Mouse (Mus musculus) cerebellum, postnatal 4 days (tissue): Measurements from ENCODE around the gene Cry1.
A peak's percentile ranks its signal among the peaks of the same experiment; 100 is the strongest.

ENCODE experiments used
- DNase-seq, 2 experiments: peaks; one replicate each; pipeline ENCODE4 v3.0.0; 2022; ENCODE audit warnings: low spot score in 2 of 2, mixed read lengths in 1 of 2

Cry1 gene

DNA sequence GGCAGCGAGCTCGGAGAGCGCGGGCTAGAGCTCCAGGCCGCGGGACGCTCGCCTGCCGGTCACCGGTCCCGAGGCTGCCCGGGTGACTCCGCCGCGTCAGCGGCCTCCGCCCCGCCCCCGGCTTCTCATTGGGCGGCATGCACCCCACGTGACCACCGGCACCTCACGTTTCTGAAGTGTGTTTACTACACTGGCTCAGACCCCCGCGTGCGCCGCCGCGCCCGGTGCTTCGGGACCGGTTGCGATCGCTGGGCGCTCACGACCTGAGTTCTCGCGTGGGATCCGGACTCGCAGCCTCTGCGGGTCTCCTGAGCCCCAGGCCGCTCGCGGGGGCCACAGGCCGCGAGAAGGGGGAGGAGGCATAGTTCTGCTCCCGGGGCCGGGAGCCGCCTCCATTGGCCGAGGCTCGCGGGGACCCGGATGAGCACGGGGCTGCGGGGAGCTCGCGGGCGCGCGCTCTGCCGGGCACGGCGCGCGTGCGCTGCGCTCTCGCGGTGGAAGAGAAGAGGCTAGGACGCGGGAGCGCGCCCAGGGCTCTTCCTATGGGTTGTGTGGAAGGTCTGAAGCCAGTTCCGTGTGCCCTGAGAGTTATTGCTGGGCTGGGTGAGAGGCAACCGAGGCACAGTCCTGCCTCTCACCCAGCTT, at the start of gene Cry1:
Gene Cry1 (minus strand): TSS at position 101 of the 645 bp plus-strand sequence.
- peak; percentile 94 to 98 for DNase-seq

DNA sequence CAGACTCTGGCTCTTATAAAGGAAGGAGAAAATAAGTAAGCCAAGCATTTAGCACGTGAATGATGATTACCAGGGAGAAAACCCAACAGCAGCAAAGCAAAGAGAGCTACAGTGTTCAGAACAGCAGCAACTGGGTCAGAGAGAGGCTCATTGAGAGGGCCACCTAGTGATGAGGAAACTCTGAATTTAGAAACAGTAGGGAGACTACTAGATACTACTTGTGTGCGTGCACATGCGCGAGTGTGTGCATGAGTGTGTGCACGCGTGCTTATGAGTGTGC, 36.8 kb upstream of the Cry1 start:
- DNase-seq: no peak

DNA sequence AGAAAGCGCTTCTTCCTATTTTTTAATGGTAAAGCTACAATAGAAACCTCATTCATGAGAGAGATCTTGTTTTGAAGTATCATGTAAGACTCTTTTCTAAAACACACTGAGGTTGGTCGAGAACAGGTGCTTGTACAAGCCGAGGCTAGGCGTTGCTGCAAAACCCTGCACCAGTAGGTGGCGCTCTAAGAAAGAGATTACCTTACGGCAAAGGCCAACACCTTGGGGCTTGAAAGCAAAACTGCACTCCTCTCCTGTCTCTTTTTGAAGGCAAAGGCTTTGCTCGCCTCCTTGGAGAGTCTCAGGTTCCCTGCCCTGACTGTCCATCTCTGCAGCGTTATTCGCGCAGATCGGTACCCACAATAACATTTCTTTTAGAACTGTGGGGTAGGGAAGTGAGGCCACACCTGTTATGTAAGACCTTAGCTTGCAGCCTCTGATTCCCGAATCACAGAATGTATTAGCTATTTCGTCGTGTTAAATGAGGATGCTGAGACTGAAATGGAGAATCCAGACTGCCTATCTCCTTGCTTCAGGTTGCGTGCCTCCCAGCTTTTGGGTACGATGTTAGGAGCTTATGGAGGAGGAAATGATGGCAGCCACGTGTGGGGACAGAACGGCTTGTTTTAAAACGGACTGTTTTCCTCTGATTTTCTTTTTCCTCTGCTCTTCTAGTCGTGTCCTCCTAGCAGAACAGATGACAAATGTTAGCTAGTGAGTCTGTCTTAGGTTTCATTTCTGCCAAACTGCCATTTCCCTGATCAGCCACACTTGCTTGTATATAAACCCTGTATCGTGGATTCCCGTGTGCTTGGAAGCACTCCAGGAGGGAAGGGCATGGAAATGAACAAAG, 36.3 kb upstream of the Cry1 start:
- DNase-seq: peak; percentile 92 to 95

DNA sequence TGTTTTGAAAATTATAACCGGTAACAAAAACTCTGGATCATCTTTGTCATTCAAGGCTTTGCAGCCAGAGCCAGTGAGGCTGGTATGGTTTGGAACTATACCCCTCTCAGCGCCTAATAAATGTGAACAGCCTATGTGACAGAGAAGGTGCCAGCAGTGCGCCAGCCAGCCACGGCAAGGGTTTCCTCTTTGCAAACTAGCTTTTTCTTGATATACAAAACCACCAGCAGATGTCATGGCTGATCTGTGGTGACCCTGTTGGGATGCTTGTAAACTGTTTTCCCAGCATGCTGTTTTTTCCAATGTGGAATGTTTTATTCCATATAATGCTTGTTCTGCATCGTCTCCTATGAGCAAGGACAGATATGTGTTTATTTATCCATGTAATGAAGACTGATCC, 30.0 kb upstream of the Cry1 start:
- peak in 1 of 2 experiments; percentile 36 for DNase-seq

DNA sequence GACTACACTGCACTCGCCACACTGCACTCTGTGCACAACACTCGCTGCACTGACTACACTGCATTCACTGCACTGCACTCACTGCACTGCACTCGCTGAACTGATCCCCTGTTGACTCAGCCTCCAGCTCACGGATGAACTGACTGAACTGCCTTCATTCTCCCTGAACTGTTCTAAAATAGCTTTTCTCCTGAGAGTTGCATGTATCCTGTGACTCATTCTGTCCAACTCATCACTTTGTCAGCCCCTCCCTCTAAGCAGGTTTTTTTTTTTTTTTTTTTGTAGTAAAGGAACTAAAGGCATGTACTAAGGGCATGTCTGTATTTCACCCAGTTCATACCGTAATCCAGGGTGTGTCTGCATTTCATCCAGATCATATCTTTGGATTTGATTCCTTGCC, 26.8 kb upstream of the Cry1 start:
- no peak for DNase-seq

DNA sequence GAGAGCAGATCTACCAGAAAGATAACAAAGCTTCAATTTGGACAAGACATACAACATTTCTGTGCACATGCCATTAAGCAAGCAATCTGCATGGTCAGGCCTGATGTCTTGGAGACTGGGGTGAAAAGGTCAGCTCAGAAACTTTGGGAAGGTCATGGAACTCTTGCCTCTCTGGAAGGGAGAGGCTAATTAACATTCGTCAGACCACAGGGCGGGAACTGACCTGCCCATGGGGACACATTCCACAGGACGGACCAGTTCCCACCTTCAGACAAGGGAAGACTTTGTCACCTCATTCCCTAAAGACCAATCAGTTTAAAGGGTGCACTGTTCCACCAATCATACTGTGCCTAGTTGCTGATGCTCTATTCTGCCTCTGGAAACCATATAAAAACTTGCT, 25.3 kb upstream of the Cry1 start:
- DNase-seq: no peak

DNA sequence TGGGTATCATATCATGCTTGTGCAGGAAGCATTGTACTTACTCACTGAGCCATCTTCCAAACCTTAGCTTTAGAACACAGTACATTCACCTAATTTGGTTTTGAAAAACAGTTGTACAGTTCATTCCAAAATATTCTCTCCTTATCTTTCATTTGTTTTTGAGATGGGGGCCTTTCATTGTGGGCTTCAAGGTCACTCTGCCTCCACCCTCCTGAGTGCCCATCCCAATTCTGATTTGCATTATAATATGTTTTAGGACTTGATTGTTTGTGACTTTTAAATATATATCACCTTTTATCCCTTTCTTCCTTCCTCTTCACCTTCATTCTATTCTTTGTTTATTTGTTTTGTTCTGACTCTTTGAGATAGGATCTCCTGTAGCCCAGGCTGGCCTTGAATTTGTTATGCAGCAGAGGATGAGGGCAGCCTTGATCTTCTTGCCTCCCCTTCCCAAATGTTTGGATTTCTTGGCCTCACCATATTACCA, 24.3 kb upstream of the Cry1 start:
- DNase-seq: no peak

DNA sequence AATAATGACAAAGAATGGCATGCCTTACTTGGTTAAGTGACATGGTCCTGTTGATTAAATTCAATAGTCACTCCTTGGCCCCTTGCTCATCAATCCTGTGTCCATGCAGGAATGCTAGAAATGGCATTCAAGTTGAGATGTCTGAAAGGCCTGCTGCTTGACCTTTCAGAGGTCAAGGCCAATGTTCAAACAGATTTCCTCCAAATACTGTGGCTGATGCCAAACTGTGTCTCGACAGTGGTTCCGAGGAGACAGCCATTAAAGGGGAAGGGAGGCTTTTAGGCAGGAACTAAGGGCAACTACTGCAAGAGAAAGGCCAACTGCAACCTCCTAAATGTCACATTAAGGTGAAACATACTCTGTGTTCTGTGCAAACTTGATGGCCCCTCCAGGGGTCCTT, 20.5 kb upstream of the Cry1 start:
- DNase-seq: no peak

DNA sequence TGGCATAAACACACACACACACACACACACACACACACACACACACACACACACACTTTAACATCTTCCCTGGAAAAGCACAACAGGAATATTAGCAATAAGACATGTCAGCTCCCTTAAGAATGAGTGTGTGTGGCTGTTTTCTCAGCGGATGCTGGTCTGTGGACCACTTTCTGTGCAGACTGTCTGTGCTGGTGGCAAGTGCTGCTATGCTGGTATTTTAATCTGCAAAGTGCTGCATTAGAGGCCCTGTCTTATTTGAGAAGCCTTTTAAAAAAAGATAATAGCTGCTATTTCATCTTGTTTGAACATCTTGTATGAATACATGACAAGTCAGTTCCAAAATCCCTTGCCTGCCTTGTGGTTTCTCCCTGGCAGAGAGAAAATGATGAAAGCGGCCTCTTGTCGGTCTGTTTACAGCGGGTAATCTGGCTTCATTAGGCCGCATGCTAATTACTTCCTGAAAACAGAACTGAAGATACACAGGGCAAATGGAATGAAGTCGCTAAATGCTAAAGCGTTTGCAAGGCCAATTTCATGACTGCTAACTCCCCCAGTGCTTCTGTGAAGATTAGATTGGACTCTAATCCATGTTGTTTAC, 19.5 kb upstream of the Cry1 start:
- DNase-seq: no peak

DNA sequence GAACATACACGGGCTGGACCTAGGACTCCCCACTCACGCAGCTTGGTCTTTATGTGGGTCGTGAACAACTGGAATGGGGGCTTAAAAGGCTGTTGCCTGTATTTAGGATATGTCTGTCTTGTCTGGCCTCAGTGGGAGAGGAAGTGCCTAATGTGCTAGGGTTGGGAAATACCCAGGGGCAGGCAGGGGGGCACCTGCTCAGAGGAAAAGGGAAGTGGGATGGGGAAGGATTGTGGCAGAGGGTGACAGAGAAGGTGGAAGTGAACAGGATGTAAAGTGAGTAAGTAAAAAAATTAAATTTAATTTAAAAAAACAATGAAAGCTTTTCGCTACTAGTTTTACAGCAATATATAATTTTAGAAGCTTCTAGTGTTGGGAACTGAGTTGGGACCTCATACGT, 9.7 kb upstream of the Cry1 start:
- DNase-seq: no peak

DNA sequence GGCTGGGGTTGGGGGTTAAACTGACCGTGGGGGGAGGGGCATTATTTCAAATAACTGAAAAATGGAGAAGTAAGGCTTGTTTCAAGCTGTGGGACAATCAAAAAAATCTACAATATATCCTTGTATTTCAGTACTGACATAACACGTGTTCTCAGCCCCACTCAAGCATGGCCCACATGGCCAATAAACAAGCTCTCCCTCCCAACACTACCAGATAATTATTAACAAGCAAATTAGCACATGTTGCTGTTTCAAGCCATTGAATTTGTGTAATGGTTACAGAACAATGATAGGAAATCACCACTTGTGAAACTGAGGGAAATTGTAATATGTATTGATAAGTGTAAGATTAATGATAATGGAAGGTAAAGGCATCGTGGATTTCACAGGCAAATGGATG, 8.5 kb upstream of the Cry1 start:
- DNase-seq: no peak

DNA sequence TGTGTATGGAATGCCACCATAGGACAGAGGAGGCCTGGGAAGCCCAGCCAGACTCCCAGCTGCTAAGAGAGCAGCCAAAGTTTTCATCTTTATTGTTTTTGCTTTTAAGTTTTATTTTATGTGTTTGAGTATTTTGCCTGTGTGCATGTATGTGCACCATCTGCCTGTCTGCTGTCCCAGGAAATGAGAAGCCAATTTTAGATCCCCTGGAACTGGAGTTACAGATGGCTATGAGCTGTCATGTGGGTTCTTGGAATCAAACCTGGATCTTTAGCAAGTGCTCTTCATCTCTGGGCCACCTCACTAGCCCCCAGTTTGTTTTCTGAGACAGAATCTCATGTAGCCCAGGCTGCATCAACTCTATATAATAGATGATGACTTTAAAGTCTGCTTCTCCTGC, 5.8 kb upstream of the Cry1 start:
- DNase-seq: no peak

DNA sequence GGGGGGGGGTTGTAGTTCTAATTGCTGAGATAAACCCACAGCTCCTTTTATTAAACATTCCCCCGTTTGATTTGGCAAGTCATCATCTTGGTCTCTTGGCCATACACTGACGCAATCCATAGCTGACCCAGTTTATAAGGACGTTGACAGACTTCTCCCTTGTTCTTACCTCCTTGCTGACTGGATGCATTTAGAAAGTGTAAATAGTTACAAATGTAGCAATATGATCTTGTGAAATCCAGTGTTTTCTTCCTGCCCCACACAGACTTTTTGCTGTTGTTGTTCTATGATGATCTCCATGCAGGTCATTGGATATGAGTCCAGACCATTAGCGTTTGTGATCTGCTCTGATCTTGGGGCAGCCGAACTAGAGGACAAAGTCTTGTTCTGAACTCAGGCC, 5.1 kb upstream of the Cry1 start:
- no peak for DNase-seq

DNA sequence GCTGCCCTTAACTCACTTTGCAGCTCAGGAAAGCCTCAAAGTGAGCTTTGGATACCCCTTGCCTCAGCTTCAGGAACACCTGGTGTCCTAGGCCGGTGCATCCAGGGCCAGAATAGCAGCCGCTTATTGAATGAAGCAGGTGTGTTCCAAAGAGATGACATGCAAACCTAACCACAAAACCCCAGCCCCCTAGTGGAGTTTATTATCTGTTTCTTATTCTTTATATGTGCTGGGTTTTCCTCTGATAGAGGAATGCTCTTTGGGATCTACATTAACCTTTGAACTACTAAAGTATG, 1.6 kb upstream of the Cry1 start:
- DNase-seq: no peak

DNA sequence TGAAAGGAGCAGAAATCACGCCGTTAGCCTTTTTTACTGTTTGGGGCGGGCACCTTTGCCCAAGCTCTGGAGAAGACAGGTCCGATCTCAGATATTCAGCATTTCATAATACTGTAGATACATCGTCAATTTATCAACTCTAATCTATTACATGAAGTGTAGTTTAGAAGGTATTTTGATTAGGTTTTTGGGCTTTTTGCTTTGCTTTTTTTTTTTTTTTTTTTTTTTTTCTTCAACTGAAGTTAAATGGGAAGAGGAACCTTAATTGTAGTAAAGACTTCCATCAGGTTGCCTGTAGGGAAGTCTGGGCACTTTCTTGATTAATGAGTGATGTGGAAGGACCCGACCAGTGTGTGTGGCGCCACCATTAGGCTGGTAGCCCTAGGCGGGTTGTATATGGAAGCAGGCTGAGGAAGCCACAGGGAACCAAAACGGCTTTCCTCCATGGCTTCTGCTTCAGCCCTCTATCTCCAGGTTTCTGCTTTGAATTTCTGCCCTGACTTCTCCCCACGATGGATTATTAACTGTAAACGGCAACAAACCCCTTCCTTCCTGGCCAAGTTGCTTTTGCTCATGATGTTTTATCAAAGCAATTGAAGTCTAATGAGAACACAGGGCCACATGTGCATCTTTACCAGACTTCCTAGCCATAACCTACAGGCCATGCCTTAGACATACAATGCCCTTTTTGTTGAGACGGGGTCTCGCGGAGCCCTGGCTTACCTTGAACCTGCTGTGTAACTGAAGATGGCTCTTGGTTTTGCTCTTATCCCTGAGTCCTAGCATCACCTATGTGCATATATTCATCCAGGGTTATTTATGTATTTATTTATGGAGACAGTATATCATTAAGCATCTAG, 1.0 kb upstream of the Cry1 start:
- peak in 1 of 2 experiments; percentile 12 for DNase-seq

DNA sequence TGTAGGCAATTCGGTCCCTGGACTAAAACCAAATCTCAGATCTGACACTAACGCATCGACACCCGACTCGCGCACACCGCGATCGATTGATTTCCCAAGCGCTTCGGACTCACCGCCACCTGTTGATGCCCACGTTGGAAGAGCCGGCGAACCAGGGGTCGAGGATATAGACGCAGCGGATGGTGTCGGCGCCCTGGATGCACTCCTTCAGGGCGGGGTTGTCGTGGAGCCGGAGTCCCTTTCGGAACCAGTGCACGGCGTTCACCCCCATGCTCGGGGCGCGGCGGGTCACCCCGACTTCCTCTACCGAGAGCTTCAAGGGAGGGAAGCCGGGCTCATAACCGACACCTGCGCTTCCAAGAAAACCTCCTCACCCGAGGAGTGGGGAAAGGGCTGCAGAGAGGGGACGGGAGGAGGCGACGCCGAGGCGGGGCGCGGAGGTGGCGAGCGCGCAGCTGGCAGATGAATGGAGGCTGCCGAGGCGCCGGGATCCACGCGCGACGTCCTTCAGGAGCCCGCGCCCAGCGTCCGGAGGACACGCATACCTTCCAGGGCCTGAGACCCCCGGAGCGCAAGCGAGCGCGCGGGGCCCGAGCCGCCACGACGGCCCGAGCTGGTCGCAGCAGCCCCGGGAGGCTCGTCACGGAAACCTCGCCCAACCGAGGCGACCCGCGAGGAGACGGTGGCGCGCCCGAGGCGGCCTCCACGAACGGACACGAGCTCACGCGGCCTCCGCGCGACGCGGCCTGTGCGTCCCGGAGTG, 482 bp downstream of the Cry1 start:
- peak; percentile 24 to 40 for DNase-seq

DNA sequence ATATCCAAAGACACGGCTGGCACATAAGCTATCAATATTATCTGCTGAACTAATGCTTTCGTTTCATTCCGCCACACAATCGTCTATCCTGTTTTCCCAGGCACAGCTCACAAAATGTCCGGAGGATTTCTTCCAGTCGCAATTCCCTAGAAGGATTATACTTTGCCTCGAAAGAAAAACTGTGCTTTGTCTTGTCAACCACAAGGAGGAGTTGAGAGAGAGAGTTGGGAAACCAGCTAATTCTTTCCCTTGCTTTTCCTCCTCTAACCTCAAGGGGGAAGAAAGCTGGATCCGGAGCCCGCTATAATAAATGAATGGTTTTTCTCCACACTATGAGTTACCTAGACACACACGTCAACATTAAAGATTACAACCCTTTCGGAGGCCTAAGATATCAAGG, 1.2 kb downstream of the Cry1 start:
- peak in 1 of 2 experiments; percentile 18 for DNase-seq

DNA sequence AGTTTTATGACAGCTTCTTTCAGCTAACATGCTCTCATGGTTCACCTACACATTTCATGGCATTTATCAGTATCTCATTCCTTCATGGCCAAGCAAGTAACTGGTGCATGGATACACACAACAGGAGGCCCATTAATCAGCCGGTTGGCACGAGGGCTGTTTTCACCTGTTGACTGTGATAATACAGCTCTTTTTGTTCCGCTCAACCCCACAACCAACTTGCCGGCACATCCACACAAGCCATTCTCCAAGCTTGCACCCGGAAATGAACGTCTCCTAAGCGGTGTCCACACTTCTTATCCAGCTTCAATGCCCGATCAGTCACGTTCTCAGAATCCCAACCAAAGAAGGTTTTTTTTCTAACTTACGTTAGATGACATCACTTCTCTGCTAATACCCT, 2.1 kb downstream of the Cry1 start:
- no peak for DNase-seq

DNA sequence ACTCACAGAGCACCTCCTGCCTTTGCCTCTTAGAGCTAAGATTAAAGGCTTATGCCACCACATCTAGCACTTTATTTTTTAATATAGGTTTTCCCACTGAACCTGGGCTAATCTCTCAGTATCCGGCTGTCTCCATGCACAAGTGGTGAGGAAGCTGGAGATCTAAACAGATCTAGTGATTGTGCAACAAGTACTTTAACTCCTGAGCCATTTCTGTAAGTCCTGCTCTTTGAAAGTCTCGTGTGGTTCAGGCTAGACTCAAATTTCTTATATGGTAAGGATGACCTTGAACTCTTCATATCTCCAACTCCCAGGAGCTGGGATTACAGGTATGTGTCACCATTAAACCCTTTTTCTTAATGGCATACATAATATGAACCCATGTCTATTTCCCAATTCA, 8.2 kb downstream of the Cry1 start:
- DNase-seq: no peak

DNA sequence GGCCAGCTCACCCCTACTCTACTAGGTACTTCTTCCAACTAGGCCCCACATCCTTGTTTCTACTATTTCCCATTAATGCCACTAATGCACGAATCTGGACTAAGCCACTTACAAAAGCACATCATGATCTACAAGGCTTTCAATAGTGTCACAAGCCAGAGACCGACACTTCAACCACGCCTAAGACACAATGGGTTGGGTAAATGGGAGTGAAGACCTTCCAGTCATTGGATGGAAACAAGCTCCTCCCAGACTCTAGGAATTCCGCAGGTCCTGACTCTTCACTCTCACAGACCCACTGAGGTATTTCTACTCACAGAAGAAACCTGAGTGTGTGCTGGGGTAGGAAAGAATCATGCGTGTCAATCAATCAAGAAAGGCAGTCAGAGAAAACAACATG, 19.6 kb downstream of the Cry1 start:
- no peak for DNase-seq

DNA sequence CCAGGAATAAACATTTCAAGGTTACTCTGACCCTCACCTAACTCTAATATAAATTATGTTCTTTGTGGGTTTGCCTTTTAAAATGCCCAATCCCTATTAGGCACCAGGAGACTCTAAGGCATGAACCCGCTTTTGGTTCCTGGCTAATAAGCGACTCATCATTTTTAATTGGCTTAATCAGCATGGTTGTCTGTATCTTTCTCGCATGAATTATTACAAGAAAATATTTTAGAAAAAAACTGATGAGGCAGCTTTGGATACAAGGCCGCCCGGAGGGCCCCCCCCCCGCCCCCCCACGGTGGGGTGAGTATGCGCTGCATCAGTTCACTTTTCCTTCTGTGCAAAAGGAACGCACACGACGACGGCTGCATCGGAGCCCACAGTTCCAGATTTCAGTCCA, 20.1 kb downstream of the Cry1 start:
- no peak for DNase-seq
